Mouse (Mus musculus) embryonic fibroblast, embryonic 13.5 days (primary cell): ENCODE measurements around the gene Cped1.

ENCODE experiments used
- CTCF ChIP-seq: IDR thresholded peaks from 2 replicates; pipeline ENCODE4 v1.5.1; 2011; ENCODE audit warnings: mild to moderate bottlenecking, control low read depth, low read length, moderate library complexity, borderline replicate concordance; ENCODE audit not compliant: insufficient read depth
- POLR2A ChIP-seq: IDR thresholded peaks from 2 replicates; pipeline ENCODE4 v1.6.1; 2011; ENCODE audit warnings: low read depth, mild to moderate bottlenecking, control low read depth, low read length, moderate library complexity

DNA sequence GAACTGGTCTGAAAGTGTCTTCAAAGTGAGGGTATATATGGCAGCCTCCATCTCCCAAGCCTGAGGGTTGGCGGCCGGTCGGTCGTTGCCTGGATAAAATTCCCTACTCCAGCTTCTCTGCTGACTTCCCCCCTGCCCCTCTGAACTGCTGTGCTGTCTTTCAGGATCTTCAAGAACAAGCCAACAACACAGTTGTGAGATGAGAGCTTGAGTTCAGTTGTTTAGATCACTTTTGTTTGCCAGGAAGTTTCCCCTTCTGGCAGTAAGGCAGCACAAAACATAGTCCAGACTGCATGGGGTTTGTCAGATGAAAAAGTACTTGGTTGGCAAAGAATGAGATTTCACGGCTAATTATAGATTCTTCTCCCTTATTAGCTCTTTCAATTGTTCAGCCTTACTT lies 63.4 kb downstream of the Cped1 start:
- no peak for TF ChIP-seq POLR2A
- no peak for TF ChIP-seq CTCF
